Mouse (Mus musculus) MEL (cell line): Measurements from ENCODE around the gene Hs6st1.

Source experiments
- CTCF ChIP-seq, 3 experiments: IDR thresholded peaks in 2 of 3; conservative IDR thresholded peaks in 1 of 3; 2 replicates each; pipeline ENCODE4 v1.5.1; 2011 to 2012; ENCODE audit warnings: low read length in 3 of 3, low read depth in 2 of 3, mild to moderate bottlenecking in 2 of 3, improper control_type of control experiment in 1 of 3, inconsistent platforms in 1 of 3, mixed read lengths in 1 of 3, moderate library complexity in 1 of 3; ENCODE audit not compliant: control insufficient read depth in 1 of 3, insufficient read depth in 1 of 3, poor library complexity in 1 of 3, severe bottlenecking in 1 of 3
- EP300 ChIP-seq, 2 experiments: IDR thresholded peaks; 2 replicates each; pipeline ENCODE4 v1.6.1; 2011; ENCODE audit warnings: improper control_type of control experiment in 2 of 2, low read length in 2 of 2, low read depth in 1 of 2, mild to moderate bottlenecking in 1 of 2
- GABPA ChIP-seq: IDR thresholded peaks from 2 replicates; pipeline ENCODE4 v1.6.1; 2012; ENCODE audit warnings: low read depth, mild to moderate bottlenecking, inconsistent platforms, low read length, improper control_type of control experiment, moderate library complexity
- MXI1 ChIP-seq: IDR thresholded peaks from 2 replicates; pipeline ENCODE4 v1.6.1; 2011; ENCODE audit warnings: mild to moderate bottlenecking, low read depth, low read length, improper control_type of control experiment
- POLR2A ChIP-seq, 2 experiments: IDR thresholded peaks; 2 replicates each; pipeline ENCODE4 v1.6.1; 2011 to 2012; ENCODE audit warnings: low read length in 2 of 2, mild to moderate bottlenecking in 2 of 2, control low read depth in 1 of 2, improper control_type of control experiment in 1 of 2, low read depth in 1 of 2, moderate library complexity in 1 of 2; ENCODE audit not compliant: control insufficient read depth in 1 of 2, insufficient read depth in 1 of 2, poor library complexity in 1 of 2
- ZNF384 ChIP-seq: IDR thresholded peaks from 2 replicates; pipeline ENCODE4 v1.6.1; 2012; ENCODE audit warnings: low read depth, mild to moderate bottlenecking, inconsistent platforms, low read length, improper control_type of control experiment

- TF ChIP-seq POLR2A (IDR thresholded peaks at IDR 0.05; ENCODE audit: control insufficient read depth in 1 of 2, insufficient read depth in 1 of 2, low read depth in 1 of 2, low read length in 2 of 2, poor library complexity in 1 of 2), result peak in 1 of 2 experiments; percentile 65; a peak in 1 of 4 replicates
- TF ChIP-seq GABPA, result no peak
- no peak for TF ChIP-seq CTCF (IDR thresholded peaks at IDR 0.05 in 2 of 3, conservative IDR thresholded peaks at IDR 0.05 in 1 of 3; ENCODE audit: control insufficient read depth in 1 of 3, insufficient read depth in 1 of 3, low read depth in 2 of 3, low read length in 3 of 3, poor library complexity in 1 of 3, severe bottlenecking in 1 of 3)
- TF ChIP-seq ZNF384, result no peak
- TF ChIP-seq MXI1, result no peak; the same call in 1 of the 2 replicates
- peak; percentile 53 to 86; a peak in 3 of 4 replicates for TF ChIP-seq EP300 (IDR thresholded peaks at IDR 0.05; ENCODE audit: low read depth in 1 of 2, low read length in 2 of 2)
Observed at GRCm38 (mm10) chr1:36131154-36131553, 63.0 kb downstream of the Hs6st1 start.
